Mouse (Mus musculus): Measurements from ENCODE around the gene Olfr465-ps1.

GRCm38 (mm10) chr13:65137789-65138188 is at the start of gene Olfr465-ps1:
- TF ChIP-seq CTCF (IDR thresholded peaks at IDR 0.05; ENCODE audit: low read depth) (no peak), EP300 (IDR thresholded peaks at IDR 0.05; ENCODE audit: low read depth) (no peak)
